Mouse (Mus musculus): ENCODE data around the gene Mical2. TPM values are rescaled to one million over a fixed set of nuclear protein-coding genes. Genes with fewer than 3 reads are reported as not detected.

The Mical2 gene
- polyA plus RNA-seq, 1 experiment: not detected

GRCm38 (mm10) chr7:112458440-112458839, 232.8 kb downstream of the Mical2 start:
- H3K36me3 ChIP-seq (ENCODE audit: control insufficient read depth): no peaks in the 10 kb centered on the region
- TF ChIP-seq GATA1 (IDR thresholded peaks at IDR 0.05; ENCODE audit: low read length): no peak
- TF ChIP-seq TAL1 (IDR thresholded peaks at IDR 0.05; ENCODE audit: low read length): no peak
- H3K4me3 ChIP-seq (replicated peaks): no peak overlapping the region
- no peaks in the 10 kb centered on the region for H3K27me3 ChIP-seq (ENCODE audit: control insufficient read depth)
- no peaks in the 10 kb centered on the region for H3K4me1 ChIP-seq (ENCODE audit: control insufficient read depth)
- no peaks in the 10 kb centered on the region for H3K9me3 ChIP-seq (ENCODE audit: control insufficient read depth, low read length)

Other genes with a start within 250 kb of the Mical2 start
- 0.14 and 0.23 TPM in 2 replicates for gene Usp47, start 202.4 kb upstream of the Mical2 start, polyA plus RNA-seq (2012)
- not detected in 2 replicates for gene Dkk3, start 66.8 kb upstream of the Mical2 start, polyA plus RNA-seq (2012)
- gene Parva, start 201.6 kb downstream of the Mical2 start, polyA plus RNA-seq (2012): 0.03 TPM in 1 of 2 replicates, not detected in the other

Measured in erythroblast, embryonic 14.5 days (primary cell).